Mouse (Mus musculus) gastrocnemius, postnatal 14 days (tissue): Measurements from ENCODE around the gene Atf2. TPM values are rescaled to one million over a fixed set of nuclear protein-coding genes. Genes with fewer than 3 reads are reported as not detected.

Source experiments
- DNase-seq: peaks from one replicate; pipeline ENCODE4 v3.0.0; 2021; ENCODE audit warnings: mixed read lengths
- intact Hi-C: fragments of 180-260 bp; cut with DNase I; formaldehyde crosslinking; loops from one replicate; pipeline ENCODE4 v1.15.1; 2025; ENCODE audit warnings: low total_unique reads
- total RNA-seq, 2 experiments: library from RNA; stranded (reverse); gene quantifications; 2 replicates each; pipeline ENCODE4 v1.2.3; 2021

Atf2 gene
- total RNA-seq, 2 experiments from 2014 or later = 16.6 to 20.4 TPM

DNA sequence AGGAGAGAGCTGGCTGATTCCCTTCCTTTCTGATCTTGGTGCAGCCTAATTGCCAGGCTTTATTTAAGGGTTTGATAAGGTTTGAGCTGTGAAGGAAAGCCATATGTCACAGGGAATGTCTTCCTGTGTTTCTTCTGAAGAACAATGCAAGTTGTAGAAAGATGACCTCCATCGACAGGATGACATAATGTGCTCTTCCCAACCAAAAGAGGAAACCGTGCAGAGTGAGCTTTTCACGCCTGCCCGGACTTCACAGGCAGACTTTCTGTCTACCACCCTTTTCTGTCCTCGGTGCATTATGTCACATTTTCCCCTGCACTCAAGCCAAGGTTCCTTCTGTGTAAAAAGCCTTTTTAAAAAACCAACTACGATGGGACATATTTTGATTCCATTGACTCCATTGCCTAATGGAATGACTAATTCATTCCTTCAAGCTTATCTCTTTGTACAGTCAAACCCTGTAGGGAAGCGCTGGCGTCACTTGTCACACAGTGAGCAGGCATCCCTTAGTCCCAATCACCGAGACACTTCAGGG is 110.0 kb downstream of the Atf2 start:
- intact Hi-C loops = no loop called here
- DNase-seq = no peak

DNA sequence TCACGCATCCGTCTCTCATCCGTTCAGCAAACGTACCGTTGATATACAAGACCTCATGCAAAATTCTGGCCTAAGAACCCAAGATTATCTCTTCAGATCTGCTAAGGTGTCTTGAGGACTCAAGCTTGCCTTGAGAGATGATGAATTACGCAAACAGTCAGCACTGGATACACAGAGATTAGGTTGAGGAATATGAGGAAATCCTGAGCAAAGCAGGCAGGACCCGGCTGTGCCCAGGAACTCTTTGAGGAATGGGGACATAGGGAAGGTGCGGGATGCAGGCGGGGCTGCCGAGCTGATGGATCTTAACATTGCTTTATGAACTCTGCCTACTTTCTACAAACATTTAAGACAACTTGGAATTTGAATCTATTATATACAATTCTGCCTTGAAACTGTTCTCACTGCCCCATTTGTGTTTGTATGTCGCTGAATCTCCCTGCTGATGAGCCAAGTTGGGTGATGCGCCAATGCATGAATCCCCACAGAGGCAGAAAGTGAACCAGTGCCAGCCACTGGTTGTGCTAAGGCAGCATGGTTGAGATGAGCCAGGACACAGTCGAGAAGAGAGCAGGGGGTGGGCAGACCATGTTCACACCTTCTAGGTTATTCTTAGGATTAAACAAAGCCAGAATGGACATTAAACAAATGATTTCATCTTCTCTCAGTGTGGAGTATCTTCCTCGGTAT is 112.0 kb downstream of the Atf2 start:
- no peak for DNase-seq
- intact Hi-C loops = no loop called here

DNA sequence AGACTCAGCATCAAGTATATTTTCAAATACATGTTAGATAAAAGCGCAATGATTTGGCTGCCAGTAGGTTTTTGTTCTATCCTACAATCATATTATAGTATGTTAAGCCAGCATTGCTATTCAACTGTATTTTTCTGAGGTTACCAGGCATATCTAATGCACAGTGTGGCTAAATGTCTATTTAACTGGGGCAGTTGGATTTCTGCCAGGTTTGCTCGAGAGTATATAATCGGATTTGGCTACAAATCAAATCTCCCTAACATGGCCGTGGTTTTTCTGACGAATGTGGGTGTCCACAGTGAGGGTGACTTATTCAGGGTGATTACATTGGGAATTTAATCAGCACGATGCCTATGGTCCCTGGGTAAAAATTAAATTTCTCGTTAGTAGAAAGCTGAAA is 112.6 kb downstream of the Atf2 start:
- no peak for DNase-seq
- intact Hi-C loops = no loop called here

DNA sequence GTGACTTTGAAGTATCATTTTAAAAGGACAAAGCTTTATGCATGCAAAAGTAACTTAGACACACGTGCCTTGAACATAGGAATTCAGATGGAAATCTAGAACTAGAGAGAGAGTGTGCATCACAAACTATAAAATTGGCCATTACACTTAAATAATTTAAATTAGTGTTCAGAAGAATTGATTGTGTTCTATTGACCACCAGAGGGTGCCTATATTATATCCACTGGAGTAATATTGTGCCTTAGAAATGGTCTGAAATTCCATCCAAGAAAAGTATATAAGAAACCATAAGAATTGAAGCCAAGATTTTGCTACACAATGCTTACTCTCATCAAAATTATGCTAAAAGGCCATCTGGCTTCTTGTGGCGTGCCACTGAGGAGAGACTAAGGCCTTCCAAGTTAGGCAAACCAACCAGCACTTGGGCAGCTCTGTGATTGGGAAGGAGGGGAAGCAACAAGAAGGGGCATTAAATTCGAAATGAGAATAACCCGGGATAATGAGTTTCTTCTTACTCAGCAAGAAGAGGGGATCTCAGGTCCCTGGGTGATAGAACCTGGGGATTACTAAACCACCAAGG is 113.3 kb downstream of the Atf2 start:
- no peak for DNase-seq
- intact Hi-C loops = no loop called here

DNA sequence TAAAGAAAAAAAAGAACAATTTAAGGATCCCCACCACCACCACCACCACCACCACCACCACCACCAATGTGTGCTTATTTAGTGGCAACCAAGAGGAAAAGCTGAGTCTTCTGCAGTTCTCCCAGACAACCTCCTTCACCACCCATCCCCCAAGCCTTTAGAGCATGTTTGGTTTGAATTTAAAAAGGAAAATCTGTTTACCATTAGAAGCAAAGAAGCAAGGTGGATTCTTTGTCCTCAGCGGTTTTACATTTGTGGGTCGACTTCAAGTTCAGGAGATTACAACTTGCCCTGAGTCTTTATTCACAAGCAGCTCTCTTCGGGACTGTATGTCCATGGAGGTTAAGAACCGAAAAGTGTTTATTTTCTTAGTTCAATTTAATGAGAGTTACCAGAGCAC is 115.5 kb downstream of the Atf2 start:
- intact Hi-C loops = no loop called here
- no peak for DNase-seq

DNA sequence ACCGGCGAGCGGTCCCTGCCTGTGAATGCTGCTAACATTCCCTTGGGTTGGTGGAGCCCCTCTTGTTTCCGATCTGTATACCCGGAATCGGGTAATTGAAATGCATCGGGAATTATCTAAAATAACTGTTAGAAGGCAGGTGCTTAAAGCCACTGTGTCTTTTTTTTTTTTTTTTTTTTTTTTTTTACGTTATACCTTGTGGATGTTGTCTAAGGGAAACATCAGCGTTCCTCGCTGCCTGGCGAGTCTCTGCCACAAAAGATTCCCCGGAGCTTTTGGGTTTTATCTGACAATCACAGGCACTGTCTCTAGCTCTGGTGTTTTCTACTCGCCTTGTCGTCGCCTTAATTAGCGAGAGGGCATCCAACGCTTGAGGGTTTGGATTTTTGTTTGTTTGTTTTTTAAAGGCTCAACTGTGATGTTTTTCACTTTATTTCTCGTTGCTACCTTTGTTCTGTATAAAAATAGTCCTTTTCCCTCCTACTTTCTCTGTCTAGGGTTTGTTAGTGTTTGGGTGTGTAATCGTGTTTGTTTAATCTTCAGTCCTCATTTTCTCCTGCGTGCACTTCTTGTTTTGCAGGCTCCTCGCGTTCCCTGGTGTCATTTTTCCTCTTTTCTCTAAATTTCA is 116.6 kb downstream of the Atf2 start:
- intact Hi-C loops = no loop called here
- no peak for DNase-seq

DNA sequence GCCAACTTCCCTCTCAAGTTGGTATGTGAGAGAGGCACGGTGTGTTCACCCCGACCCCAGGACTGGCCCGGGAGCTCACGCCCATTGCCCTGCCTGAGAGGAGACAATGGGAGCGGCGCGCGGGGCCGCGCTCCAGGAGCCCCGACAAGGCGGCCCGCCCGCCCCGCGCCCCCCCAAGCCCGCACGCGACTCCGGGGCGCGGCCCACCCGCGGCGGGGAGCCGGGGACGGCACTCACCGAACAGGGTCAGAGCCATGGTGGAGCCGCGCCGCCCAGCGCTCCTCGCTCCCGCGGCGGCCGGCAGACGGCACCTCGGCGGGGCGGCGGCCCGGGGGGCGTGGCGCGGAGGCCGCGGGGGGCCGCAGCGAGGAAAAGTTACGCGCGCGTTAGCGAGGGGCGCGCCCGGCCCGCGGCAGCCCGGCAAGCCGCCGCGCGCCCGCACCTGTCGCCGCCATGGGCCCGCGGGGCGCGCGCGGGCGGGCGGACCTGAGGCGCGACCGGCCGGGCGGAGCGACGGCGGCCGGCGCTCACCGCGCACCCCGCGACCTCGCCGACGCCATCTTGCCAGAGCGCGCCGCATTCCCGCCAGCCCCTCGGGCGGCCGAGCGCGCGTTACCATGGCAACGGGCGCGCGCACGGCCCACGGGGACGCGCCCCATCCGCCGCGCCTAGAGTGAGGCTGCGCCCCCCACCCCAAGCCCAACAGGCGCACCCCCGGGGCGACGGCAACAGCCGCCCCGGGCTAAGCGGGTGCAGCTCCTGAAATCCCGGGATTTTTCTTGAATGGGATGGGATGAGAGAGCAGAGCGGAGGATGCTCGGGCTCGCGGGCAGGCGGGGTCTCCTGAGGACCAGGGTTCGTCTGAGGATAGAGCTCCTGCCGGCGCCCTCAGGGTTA is 117.4 kb downstream of the Atf2 start, which contains the start of gene Chn1:
Gene Chn1, minus strand, starts transcription at position 561 of the 897 bp plus-strand sequence.
- intact Hi-C loops = no loop called here
- DNase-seq = peak; percentile 50

DNA sequence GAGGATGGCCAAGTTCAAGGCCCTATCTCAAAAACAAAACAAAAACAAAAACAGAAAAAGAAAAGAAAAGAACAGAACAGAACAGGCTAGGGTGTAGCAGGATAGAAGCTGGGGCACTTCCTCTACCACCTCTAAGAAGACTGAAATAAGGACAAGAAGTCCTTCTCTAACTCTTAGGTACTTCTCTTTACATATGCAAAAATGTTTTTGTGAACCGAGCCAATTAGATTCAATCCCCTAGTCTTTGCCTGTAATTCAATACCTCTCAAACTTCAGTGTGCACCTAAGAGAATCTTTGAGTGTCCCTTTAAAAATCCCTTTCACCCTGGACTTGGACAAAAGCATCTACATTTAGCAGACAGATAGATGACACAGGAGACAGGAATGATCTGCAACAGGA is 119.5 kb downstream of the Atf2 start:
- no peak for DNase-seq
- intact Hi-C loops = no loop called here

DNA sequence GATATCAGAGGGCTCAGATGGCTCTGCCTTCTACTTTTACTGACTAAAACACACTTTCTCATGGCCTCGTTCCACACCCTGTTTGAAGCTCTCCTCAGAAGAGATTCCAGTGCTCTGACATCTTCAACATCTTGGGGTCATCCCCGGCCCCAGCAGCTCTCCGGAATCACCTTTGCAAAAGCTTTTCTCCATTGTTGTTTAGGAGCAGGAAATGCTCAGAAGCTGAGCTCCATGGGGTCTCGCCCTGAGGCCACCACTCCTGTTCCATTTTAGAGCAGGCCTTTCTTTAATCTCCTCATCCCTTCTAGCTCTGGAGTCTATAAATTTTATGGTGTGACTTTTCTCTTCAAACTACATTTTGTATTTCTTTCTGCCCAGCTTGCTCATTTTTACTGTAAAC is 123.8 kb downstream of the Atf2 start:
- intact Hi-C loops = no loop called here
- no peak for DNase-seq

Other genes with a start within 250 kb of the Atf2 start
- gene Chn1, start 117.3 kb downstream of the Atf2 start, total RNA-seq = 10 to 100 TPM; 11.3 to 11.6 TPM
- 1,000 to 10,000 TPM; 1,655 to 1,960 TPM for gene Atp5g3, start 18.7 kb upstream of the Atf2 start, total RNA-seq